Mouse (Mus musculus): ENCODE data around the gene Gm11172. TPM values are rescaled to one million over a fixed set of nuclear protein-coding genes. Genes with fewer than 3 reads are reported as not detected.

Gene Gm11172
- polyA plus RNA-seq, 1 experiment = not detected

DNA sequence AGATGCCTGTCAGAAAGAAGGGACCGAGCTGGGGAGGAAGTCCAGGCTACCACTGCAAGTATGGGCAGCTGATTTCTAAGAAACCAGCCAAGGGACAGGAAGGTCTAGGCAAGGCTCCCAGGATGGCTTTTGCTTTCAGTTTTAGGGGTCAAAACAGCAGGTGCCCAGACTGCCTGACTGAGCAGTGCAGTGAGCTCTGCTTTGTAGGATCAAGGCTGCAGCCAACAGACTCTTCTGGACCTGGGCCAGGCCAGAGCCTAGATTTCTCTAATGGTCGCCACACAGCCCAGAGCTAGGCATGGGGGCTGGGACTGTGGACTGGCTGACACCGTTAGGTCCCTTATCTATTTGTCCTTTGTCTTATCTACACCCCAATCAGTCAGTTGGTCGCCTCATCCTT lies 38.0 kb upstream of the Gm11172 start:
- no peak overlapping the region for H3K4me3 ChIP-seq (ENCODE audit: insufficient read depth, low read length)
- no peak overlapping the region for H3K27ac ChIP-seq (ENCODE audit: insufficient read depth, low read length)
- peaks cover 6% of the 10 kb centered on the region; the same call in 1 of the 2 replicates for H3K4me1 ChIP-seq (ENCODE audit: control insufficient read depth, insufficient read depth, low read length)
- TF ChIP-seq CTCF (IDR thresholded peaks at IDR 0.05; ENCODE audit: borderline replicate concordance, insufficient read depth, low read length) (no peak), POLR2A (IDR thresholded peaks at IDR 0.05; ENCODE audit: low read depth, low read length) (no peak)

- TF ChIP-seq CTCF (IDR thresholded peaks at IDR 0.05; ENCODE audit: borderline replicate concordance, insufficient read depth, low read length) = no peak
- TF ChIP-seq POLR2A (IDR thresholded peaks at IDR 0.05; ENCODE audit: low read depth, low read length) = no peak
- Histone ChIP-seq H3K4me3 (ENCODE audit: insufficient read depth, low read length) (no peak overlapping the region), H3K27ac (ENCODE audit: insufficient read depth, low read length) (no peak overlapping the region), H3K4me1 (ENCODE audit: control insufficient read depth, insufficient read depth, low read length) (peaks cover 6% of the 10 kb centered on the region; the same call in 1 of the 2 replicates)
These were observed 36.4 kb upstream of the Gm11172 start for GRCm38 (mm10) chr16:10776322-10776721.

GRCm38 (mm10) chr16:10777579-10778160 lies 35.0 kb upstream of the Gm11172 start:
- TF ChIP-seq POLR2A (IDR thresholded peaks at IDR 0.05; ENCODE audit: low read depth, low read length) (no peak), CTCF (IDR thresholded peaks at IDR 0.05; ENCODE audit: borderline replicate concordance, insufficient read depth, low read length) (no peak)
- no peak overlapping the region for H3K4me3 ChIP-seq (ENCODE audit: insufficient read depth, low read length)
- H3K4me1 ChIP-seq (ENCODE audit: control insufficient read depth, insufficient read depth, low read length) = peaks cover 12% of the 10 kb centered on the region
- H3K27ac ChIP-seq (ENCODE audit: insufficient read depth, low read length) = no peak overlapping the region

DNA sequence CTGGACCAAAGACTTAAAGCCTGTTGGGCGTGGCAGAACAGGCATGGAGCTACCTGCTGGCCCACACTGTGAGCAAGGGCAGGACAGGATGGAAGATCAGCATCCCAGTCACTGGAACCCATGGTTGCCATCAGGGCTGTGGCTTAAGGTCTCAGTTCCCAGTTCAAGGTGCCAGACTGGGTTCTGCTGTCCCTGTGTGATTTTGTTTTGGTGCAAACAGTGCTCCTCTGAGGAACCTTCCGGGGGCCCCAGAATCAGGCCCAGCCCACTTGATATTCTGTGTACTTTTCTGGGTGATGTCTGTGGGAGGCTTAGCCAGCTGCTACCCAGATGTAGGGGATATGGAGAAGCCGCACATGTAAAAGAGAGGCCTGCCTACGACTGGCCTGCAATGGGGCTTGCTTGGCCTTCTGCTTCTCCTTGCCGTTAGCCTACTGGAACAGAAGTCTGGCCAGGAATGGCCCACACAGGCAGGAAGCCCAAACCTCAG lies 32.0 kb upstream of the Gm11172 start:
- TF ChIP-seq POLR2A (IDR thresholded peaks at IDR 0.05; ENCODE audit: low read depth, low read length) (0 out of 2 replicates have a peak, but pooled peaks have one; percentile 3), CTCF (IDR thresholded peaks at IDR 0.05; ENCODE audit: borderline replicate concordance, insufficient read depth, low read length) (no peak)
- Histone ChIP-seq H3K4me3 (ENCODE audit: insufficient read depth, low read length) (no peak overlapping the region), H3K27ac (ENCODE audit: insufficient read depth, low read length) (no peak overlapping the region), H3K4me1 (ENCODE audit: control insufficient read depth, insufficient read depth, low read length) (peaks cover 18% of the 10 kb centered on the region)

- no peak overlapping the region for H3K4me3 ChIP-seq (ENCODE audit: insufficient read depth, low read length)
- TF ChIP-seq POLR2A (IDR thresholded peaks at IDR 0.05; ENCODE audit: low read depth, low read length) (0 out of 2 replicates have a peak, but pooled peaks have one; percentile 15), CTCF (IDR thresholded peaks at IDR 0.05; ENCODE audit: borderline replicate concordance, insufficient read depth, low read length) (no peak)
- peak overlapping the region; percentile 44 for H3K27ac ChIP-seq (ENCODE audit: insufficient read depth, low read length)
- H3K4me1 ChIP-seq (ENCODE audit: control insufficient read depth, insufficient read depth, low read length) = peaks cover 13% of the 10 kb centered on the region
These were observed 30.8 kb upstream of the Gm11172 start for GRCm38 (mm10) chr16:10781862-10782371.

- Histone ChIP-seq H3K4me3 (ENCODE audit: insufficient read depth, low read length) (no peak overlapping the region; the same call in none of the 2 replicates), H3K27ac (ENCODE audit: insufficient read depth, low read length) (peak overlapping the region; percentile 44), H3K4me1 (ENCODE audit: control insufficient read depth, insufficient read depth, low read length) (peaks cover 14% of the 10 kb centered on the region)
- TF ChIP-seq POLR2A (IDR thresholded peaks at IDR 0.05; ENCODE audit: low read depth, low read length) = peak; percentile 9; the same call in 1 of the 2 replicates
- no peak for TF ChIP-seq CTCF (IDR thresholded peaks at IDR 0.05; ENCODE audit: borderline replicate concordance, insufficient read depth, low read length)
These were observed 30.2 kb upstream of the Gm11172 start for GRCm38 (mm10) chr16:10782377-10783151.

- peaks cover 14% of the 10 kb centered on the region for H3K4me1 ChIP-seq (ENCODE audit: control insufficient read depth, insufficient read depth, low read length)
- H3K27ac ChIP-seq (ENCODE audit: insufficient read depth, low read length) = peak overlapping the region; percentile 44
- H3K4me3 ChIP-seq (ENCODE audit: insufficient read depth, low read length) = peak overlapping the region; percentile 78; the same call in 1 of the 2 replicates
- TF ChIP-seq POLR2A (IDR thresholded peaks at IDR 0.05; ENCODE audit: low read depth, low read length) (no peak), CTCF (IDR thresholded peaks at IDR 0.05; ENCODE audit: borderline replicate concordance, insufficient read depth, low read length) (no peak)
These were observed 29.6 kb upstream of the Gm11172 start for GRCm38 (mm10) chr16:10783152-10783434.

DNA sequence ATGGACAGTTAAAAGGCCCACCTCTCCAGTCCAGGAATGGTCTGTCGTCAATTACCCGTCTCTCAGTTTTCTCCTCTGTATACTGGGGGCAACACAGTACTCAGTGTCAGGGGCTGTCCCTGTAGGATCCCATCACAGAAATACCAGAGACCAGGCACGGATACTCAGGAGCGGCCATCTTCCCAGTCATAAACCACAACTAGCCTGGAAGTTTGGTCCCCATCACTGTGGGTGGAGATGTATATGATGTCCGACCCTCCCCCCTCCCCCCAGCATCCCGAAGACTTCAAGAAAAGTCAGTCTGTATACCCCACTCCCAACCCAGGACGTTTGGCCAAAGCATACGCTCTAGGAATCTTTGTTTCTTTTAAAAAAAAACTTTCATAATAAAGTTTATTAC lies 29.3 kb upstream of the Gm11172 start:
- Histone ChIP-seq H3K4me1 (ENCODE audit: control insufficient read depth, insufficient read depth, low read length) (peaks cover 14% of the 10 kb centered on the region), H3K4me3 (ENCODE audit: insufficient read depth, low read length) (peak overlapping the region; percentile 78), H3K27ac (ENCODE audit: insufficient read depth, low read length) (peak overlapping the region; percentile 44; the same call in 1 of the 2 replicates)
- TF ChIP-seq CTCF (IDR thresholded peaks at IDR 0.05; ENCODE audit: borderline replicate concordance, insufficient read depth, low read length) (no peak), POLR2A (IDR thresholded peaks at IDR 0.05; ENCODE audit: low read depth, low read length) (0 out of 2 replicates have a peak, but pooled peaks have one; percentile 28)

DNA sequence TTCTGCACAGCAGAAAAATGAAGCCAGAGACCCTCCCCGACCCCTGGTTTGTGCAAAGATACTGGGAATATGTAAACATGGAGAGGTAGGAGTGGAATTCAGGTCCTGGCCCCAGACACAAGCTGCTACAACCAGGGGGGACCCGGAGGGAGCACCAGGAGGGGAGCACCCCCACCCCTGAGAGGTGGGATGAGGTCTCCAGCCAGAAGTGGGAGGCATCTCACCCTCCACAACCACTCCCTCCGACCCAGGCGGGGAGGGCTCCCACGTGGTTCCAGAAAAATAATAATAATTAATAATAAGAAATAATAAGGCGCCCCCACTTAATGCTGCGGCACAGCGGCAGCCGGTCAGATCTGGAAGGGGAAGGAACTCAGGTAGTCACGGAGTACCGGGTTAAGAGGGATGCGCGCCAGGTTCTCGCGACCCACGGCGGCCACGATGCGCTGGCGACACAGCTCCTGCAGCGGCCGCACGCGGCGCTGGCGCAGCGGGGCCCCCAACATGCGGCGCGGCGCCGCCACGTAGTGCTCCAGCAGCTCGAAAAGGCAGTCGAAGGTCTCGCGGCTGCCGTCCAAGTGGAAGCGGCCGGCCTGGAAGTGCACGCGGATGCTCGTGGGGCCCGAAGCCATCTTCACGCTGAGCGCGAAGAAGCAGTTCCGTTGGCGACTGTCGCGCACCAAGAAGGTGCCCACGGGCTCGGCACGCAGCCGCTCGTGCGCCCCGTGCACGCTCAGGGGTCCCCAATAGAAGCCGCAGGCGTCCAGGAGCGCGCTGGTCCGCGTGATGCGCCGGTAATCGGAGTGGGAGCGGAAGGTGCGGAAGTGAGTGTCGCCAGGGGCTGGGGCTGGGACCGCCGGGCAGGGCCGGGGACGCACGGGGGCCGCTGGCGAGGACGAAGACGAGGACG lies 28.6 kb upstream of the Gm11172 start:
- H3K4me1 ChIP-seq (ENCODE audit: control insufficient read depth, insufficient read depth, low read length) = peaks cover 14% of the 10 kb centered on the region
- TF ChIP-seq CTCF (IDR thresholded peaks at IDR 0.05; ENCODE audit: borderline replicate concordance, insufficient read depth, low read length) (no peak), POLR2A (IDR thresholded peaks at IDR 0.05; ENCODE audit: low read depth, low read length) (no peak)
- peak overlapping the region; percentile 66 for H3K27ac ChIP-seq (ENCODE audit: insufficient read depth, low read length)
- peak overlapping the region; percentile 78 for H3K4me3 ChIP-seq (ENCODE audit: insufficient read depth, low read length)
